Mouse (Mus musculus) testis, adult 2 months (tissue): ENCODE measurements around the gene Alox12b. TPM values are rescaled to one million over a fixed set of nuclear protein-coding genes. Genes with fewer than 3 reads are reported as not detected.

Experiments used
- H3K27ac ChIP-seq: fragments of 200-500 bp; 2 replicates; pipeline ENCODE4 v1.5.1; 2012; ENCODE audit warnings: low read depth, low read length; ENCODE audit not compliant: control insufficient read depth, insufficient read depth
- H3K27me3 ChIP-seq: fragments of 200-500 bp; 2 replicates; pipeline ENCODE4 v1.6.1; 2012; ENCODE audit warnings: mild to moderate bottlenecking, low read length, moderate library complexity; ENCODE audit not compliant: control insufficient read depth, insufficient read depth
- H3K36me3 ChIP-seq: fragments of 200-500 bp; 2 replicates; pipeline ENCODE4 v1.6.1; 2012; ENCODE audit warnings: mild to moderate bottlenecking, low read length; ENCODE audit not compliant: control insufficient read depth, insufficient read depth
- H3K4me1 ChIP-seq: fragments of 200-500 bp; 2 replicates; pipeline ENCODE4 v1.6.1; 2012; ENCODE audit warnings: low read length; ENCODE audit not compliant: control insufficient read depth, insufficient read depth
- H3K4me3 ChIP-seq: fragments of 200-500 bp; 2 replicates; pipeline ENCODE4 v1.5.1; 2012; ENCODE audit warnings: low read depth, mild to moderate bottlenecking, low read length, moderate library complexity, mixed read lengths; ENCODE audit not compliant: control insufficient read depth
- CTCF ChIP-seq: fragments of 200-500 bp; IDR thresholded peaks from 2 replicates; pipeline ENCODE4 v1.5.1; 2012; ENCODE audit warnings: low read depth, mild to moderate bottlenecking, inconsistent platforms, low read length, moderate library complexity; ENCODE audit not compliant: control insufficient read depth, insufficient read depth, insufficient replicate concordance
- POLR2A ChIP-seq: fragments of 200-500 bp; IDR thresholded peaks from 2 replicates; pipeline ENCODE4 v1.6.1; 2012; ENCODE audit warnings: low read depth, mild to moderate bottlenecking, inconsistent platforms, low read length, moderate library complexity; ENCODE audit not compliant: control insufficient read depth
- polyA plus RNA-seq: library from polyadenylated mRNA; depleted of rRNA; stranded (reverse); fragments of >200 nt; gene quantifications from 2 replicates; pipeline ENCODE4 v1.2.3, GENCODE M21; 2012

The Alox12b gene
- polyA plus RNA-seq, 1 experiment, result 0.49 TPM

DNA sequence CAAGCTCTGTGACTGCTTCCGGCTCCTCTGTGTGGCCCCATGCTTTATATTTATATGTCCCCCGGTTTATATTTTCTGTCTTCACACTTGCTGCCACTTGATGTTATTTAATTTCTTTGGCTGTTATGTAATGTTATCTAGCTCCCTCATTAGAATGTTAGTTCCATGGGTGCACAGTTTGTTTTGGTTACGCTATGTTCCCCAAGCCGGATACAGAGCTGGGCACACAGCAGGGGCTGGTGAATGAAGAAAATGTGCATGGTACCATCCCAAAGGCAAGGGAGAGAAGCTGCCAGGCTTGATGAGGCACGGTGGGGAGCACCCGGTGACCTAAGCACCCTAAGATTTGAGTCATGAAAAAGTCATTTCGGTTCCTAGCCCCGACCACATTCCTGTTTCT lies 3.0 kb upstream of the Alox12b start:
- H3K27ac ChIP-seq, result no peak overlapping the region
- peaks cover 5% of the 10 kb centered on the region for H3K4me1 ChIP-seq
- H3K4me3 ChIP-seq, result no peak overlapping the region
- TF ChIP-seq CTCF (no peak), POLR2A (no peak)
- H3K36me3 ChIP-seq, result no peaks in the 10 kb centered on the region
- no peaks in the 10 kb centered on the region for H3K27me3 ChIP-seq

GRCm38 (mm10) chr11:69155351-69155750 lies 1.4 kb upstream of the Alox12b start:
- Histone ChIP-seq H3K4me3 (no peak overlapping the region), H3K27ac (no peak overlapping the region), H3K27me3 (no peaks in the 10 kb centered on the region), H3K4me1 (peaks cover 5% of the 10 kb centered on the region), H3K36me3 (no peaks in the 10 kb centered on the region)
- TF ChIP-seq POLR2A (no peak), CTCF (no peak)

DNA sequence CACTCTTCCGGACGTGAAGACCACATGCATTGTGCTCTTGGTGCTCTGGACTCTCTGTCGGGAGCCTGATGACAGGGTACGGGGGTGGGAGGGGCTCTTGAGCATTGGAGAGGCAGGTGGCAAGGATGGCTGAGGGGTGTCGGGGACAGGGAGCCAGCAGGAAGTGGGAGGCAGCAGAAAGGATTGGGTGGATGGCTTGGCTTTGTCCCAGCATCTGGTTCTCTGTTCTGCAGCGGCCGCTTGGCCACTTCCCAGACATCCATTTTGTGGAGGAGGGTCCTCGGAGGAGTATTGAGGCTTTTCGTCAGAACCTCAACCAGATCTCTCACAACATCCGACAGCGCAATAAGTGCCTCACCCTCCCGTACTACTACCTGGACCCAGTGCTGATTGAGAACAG lies 12.5 kb downstream of the Alox12b start:
- Histone ChIP-seq H3K4me3 (no peak overlapping the region), H3K4me1 (peaks cover 10% of the 10 kb centered on the region), H3K36me3 (no peaks in the 10 kb centered on the region), H3K27me3 (no peaks in the 10 kb centered on the region), H3K27ac (no peak overlapping the region)
- TF ChIP-seq CTCF (no peak), POLR2A (no peak)

GRCm38 (mm10) chr11:69171626-69172025 lies 14.8 kb downstream of the Alox12b start:
- Histone ChIP-seq H3K4me1 (peaks cover 5% of the 10 kb centered on the region), H3K36me3 (no peaks in the 10 kb centered on the region), H3K27ac (no peak overlapping the region), H3K27me3 (no peaks in the 10 kb centered on the region), H3K4me3 (no peak overlapping the region)
- TF ChIP-seq POLR2A, result no peak
- TF ChIP-seq CTCF, result peak; percentile 96

GRCm38 (mm10) chr11:69172606-69173005 lies 15.8 kb downstream of the Alox12b start:
- TF ChIP-seq CTCF (no peak), POLR2A (no peak)
- no peaks in the 10 kb centered on the region for H3K36me3 ChIP-seq

DNA sequence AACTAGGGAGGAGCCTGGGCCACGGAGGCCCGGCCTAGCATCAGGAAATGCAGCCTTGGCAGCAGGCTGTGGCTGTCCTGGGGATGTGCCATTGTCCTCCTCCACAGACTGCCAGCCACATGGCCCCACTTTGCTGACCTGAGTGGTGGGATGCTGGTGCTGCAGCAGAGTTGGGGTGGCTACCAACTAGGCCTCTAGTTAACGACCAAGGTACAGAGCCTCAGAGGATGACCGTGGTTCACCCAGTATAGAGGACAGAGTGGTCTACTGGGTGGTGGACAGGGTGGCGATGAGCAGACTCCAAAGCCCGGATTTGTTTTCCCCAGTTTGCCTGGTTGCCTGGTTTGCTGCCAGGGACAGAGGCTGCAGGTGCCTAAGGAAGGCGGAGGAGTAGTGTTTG lies 17.9 kb downstream of the Alox12b start:
- Histone ChIP-seq H3K27ac (no peak overlapping the region), H3K36me3 (no peaks in the 10 kb centered on the region), H3K4me3 (no peak overlapping the region), H3K4me1 (peaks cover 4% of the 10 kb centered on the region), H3K27me3 (no peaks in the 10 kb centered on the region)
- TF ChIP-seq CTCF, result no peak

More at GRCm38 (mm10) chr11:69172606-69173005, 15.8 kb downstream of the Alox12b start:
- Histone ChIP-seq H3K27me3 (no peaks in the 10 kb centered on the region), H3K4me3 (no peak overlapping the region), H3K27ac (no peak overlapping the region), H3K4me1 (peaks cover 4% of the 10 kb centered on the region)

DNA sequence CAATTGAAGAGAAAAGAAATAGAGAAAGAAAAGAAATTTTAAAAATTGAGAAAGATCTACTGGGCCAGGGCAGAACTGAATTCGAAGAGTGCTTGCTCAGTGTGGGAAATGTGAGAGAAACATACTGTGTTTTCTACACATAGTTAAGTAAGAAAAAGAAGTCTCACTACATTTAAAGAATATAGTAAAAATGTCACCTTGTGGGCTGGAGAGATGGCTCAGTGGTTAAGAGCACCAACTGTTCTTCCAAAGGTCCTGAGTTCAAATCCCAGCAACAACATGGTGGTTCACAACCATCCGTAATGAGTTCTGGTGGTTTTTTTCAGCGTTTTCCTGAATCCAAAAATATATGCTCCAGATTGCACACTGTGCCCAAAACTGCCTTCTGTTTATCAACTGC lies 21.7 kb downstream of the Alox12b start:
- TF ChIP-seq CTCF (no peak), POLR2A (no peak)
- H3K4me3 ChIP-seq, result no peak overlapping the region

DNA sequence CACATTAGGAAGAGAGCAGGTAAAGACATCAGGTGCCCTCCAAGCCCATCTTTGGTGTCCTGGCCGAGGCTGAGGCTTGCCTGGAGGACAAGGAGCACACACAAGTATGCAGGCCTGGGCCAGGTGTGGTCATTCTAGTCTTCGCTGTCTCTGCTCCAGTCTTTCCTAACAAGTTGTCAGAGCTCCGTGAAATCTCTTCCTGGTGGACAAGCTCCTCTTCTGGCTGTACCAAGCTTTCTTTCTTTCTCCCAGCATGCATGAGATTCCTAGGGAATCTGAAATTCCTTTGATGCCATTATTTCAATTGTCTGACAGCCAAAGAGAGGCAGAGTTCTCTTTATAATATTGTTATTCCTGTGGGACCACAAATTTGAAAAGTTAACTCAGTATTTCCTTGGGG lies 22.7 kb downstream of the Alox12b start:
- TF ChIP-seq CTCF (no peak), POLR2A (no peak)
- H3K27me3 ChIP-seq, result no peaks in the 10 kb centered on the region
- no peak overlapping the region for H3K27ac ChIP-seq
- H3K4me3 ChIP-seq, result no peak overlapping the region
- no peaks in the 10 kb centered on the region for H3K36me3 ChIP-seq
- peaks cover 9% of the 10 kb centered on the region for H3K4me1 ChIP-seq

More for the DNA sequence above, 21.7 kb downstream of the Alox12b start:
- Histone ChIP-seq H3K36me3 (no peaks in the 10 kb centered on the region), H3K27ac (no peak overlapping the region), H3K27me3 (no peaks in the 10 kb centered on the region), H3K4me1 (peaks cover 9% of the 10 kb centered on the region)
